Mouse (Mus musculus) stomach, postnatal 0 days (tissue): ENCODE data around the gene Plch1. TPM values are rescaled to one million over a fixed set of nuclear protein-coding genes. Genes with fewer than 3 reads are reported as not detected.

Source experiments
- ATAC-seq: fragments of 200-750 bp; cut with Nextera tagmentation; 2 replicates; pipeline ENCODE4 v1.8.0; 2017; ENCODE audit not compliant: low FRiP score, low TSS enrichment
- DNase-seq: peaks from one replicate; pipeline ENCODE4 v3.0.0-alpha.2; 2016; ENCODE audit warnings: low spot score
- H3K27ac ChIP-seq: fragments of 300-500 bp; sonication (generic); replicated peaks from 2 replicates; pipeline ENCODE4 v1.5.1; 2014; ENCODE audit warnings: mild to moderate bottlenecking, control low read depth
- H3K27me3 ChIP-seq: fragments of 300-500 bp; sonication (generic); 2 replicates; pipeline ENCODE4 v1.6.1; 2014; ENCODE audit warnings: low read length; ENCODE audit not compliant: control insufficient read depth, insufficient read depth
- H3K36me3 ChIP-seq: fragments of 300-500 bp; sonication (generic); 2 replicates; pipeline ENCODE4 v1.6.1; 2014; ENCODE audit warnings: low read length, mixed read lengths; ENCODE audit not compliant: control insufficient read depth, insufficient read depth
- H3K4me1 ChIP-seq: fragments of 300-500 bp; sonication (generic); replicated peaks from 2 replicates; pipeline ENCODE4 v1.6.1; 2014; ENCODE audit warnings: antibody characterized with exemption; ENCODE audit not compliant: control insufficient read depth, insufficient read depth
- H3K4me2 ChIP-seq: fragments of 300-500 bp; sonication (generic); replicated peaks from 2 replicates; pipeline ENCODE4 v1.6.1; 2014; ENCODE audit warnings: low read depth, mild to moderate bottlenecking, control low read depth, moderate library complexity
- H3K4me3 ChIP-seq: fragments of 300-500 bp; sonication (generic); 2 replicates; pipeline ENCODE4 v1.5.1; 2014; ENCODE audit warnings: low read depth, low read length, control low read depth
- H3K9ac ChIP-seq: fragments of 300-500 bp; sonication (generic); 2 replicates; pipeline ENCODE4 v1.6.1; 2014; ENCODE audit warnings: mild to moderate bottlenecking, low read length, control low read depth, mixed read lengths
- H3K9me3 ChIP-seq: fragments of 300-500 bp; sonication (generic); 2 replicates; pipeline ENCODE4 v1.6.1; 2016; ENCODE audit warnings: low read length; ENCODE audit not compliant: control insufficient read depth
- CTCF ChIP-seq: IDR thresholded peaks from 2 replicates; pipeline ENCODE4 v1.5.1; 2016; ENCODE audit warnings: antibody characterized with exemption, low read depth, mild to moderate bottlenecking, moderate library complexity
- EP300 ChIP-seq: optimal IDR thresholded peaks from 2 replicates; pipeline ENCODE3; 2016; ENCODE audit warnings: antibody characterized with exemption
- WGBS: fragments of 180-500 bp; shearing (Covaris S2); extraction: QIAGEN DNeasy Blood & Tissue Kit; methylation state at CpG from one replicate; pipeline ENCODE4 v1.1.7; 2014; 5-methylcytosine and 5-hydroxymethylcytosine counted together
- polyA plus RNA-seq: library from polyadenylated mRNA; unstranded; fragments of >200 nt; fragmentation: Nextera tagmentation; extraction: Ambion mirVana; gene quantifications from 2 replicates; pipeline ENCODE4 v1.2.1, GENCODE M21; 2015

Plch1 gene
- polyA plus RNA-seq, 1 experiment from 2014 or later, result 1.7 TPM

GRCm38 (mm10) chr3:63728325-63728724 lies 170.9 kb downstream of the Plch1 start:
- Histone ChIP-seq H3K27ac (no peak overlapping the region), H3K9me3 (no peaks in the 10 kb centered on the region), H3K36me3 (no peaks in the 10 kb centered on the region), H3K27me3 (no peaks in the 10 kb centered on the region), H3K4me3 (no peak overlapping the region), H3K4me2 (no peak overlapping the region), H3K4me1 (no peaks in the 10 kb centered on the region), H3K9ac (no peak overlapping the region)
- DNase-seq (no peak), ATAC-seq (no peak)
- TF ChIP-seq CTCF (no peak), EP300 (no peak)
- WGBS, result 66% methylated on average over 1 of the region's 1 CpGs

DNA sequence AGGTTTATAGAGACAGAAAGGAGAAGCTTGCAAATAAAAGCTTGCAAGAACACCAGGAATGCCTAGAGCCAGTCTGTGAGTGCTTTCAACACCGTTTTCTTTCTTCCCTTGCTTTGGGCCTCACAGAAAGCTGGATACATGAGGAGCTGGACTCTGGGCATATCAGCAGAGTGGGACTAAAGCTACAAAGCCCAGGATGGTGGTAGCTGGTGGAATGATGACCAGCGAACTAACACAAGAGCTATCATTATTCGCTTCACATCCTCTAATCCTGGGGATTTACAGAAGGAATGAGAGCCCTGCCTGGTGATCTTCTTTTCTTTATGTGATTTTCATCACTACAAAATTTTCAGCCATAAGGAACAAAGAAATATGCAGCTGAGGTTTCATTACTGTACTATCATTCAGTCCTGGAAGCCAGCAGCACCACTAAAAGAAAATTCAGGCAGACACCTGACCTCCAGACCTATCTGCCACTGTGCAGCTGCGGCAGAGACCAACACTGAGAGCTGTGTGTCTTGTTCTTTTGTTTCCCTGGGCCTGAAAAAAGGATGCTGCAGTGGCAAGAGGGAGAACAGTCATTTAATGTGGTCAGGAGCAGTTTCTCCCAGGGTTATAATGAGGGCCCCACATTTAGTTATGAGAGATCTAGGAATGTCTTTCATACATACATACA lies 172.5 kb downstream of the Plch1 start:
- no peak overlapping the region for H3K4me2 ChIP-seq
- no peaks in the 10 kb centered on the region for H3K36me3 ChIP-seq
- TF ChIP-seq CTCF (no peak), EP300 (no peak)
- WGBS, result 60% methylated on average over 4 of the region's 4 CpGs
- no peaks in the 10 kb centered on the region for H3K9me3 ChIP-seq
- DNase-seq (no peak), ATAC-seq (no peak)
- no peak overlapping the region for H3K4me3 ChIP-seq
- no peaks in the 10 kb centered on the region for H3K27me3 ChIP-seq
- no peak overlapping the region for H3K27ac ChIP-seq
- no peak overlapping the region for H3K9ac ChIP-seq
- no peaks in the 10 kb centered on the region for H3K4me1 ChIP-seq

DNA sequence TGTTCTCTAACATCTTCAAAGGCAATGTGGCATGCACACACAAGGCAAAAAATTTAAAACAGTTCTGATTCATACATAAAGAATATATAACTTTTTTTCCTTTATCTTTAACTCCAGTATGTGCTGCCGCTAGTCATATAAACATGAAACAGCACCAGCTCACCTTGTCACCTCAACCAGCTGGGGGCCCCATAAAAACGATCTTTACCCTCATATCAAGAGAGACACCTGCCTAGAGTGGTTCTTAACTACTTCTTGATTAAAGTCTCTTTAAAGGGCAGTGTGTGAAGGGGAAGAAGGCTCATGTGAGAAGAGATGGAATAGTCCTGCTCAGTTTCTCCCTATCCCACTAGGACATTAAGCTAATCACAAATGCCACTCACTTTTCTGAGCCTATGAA lies 205.6 kb downstream of the Plch1 start:
- Histone ChIP-seq H3K9me3 (no peaks in the 10 kb centered on the region), H3K4me3 (no peak overlapping the region), H3K4me2 (no peak overlapping the region), H3K36me3 (no peaks in the 10 kb centered on the region), H3K27me3 (no peaks in the 10 kb centered on the region), H3K9ac (no peak overlapping the region), H3K4me1 (no peaks in the 10 kb centered on the region), H3K27ac (no peak overlapping the region)
- WGBS, result 62% methylated on average over 2 of the region's 2 CpGs
- TF ChIP-seq EP300 (no peak), CTCF (no peak)
- ATAC-seq (no peak), DNase-seq (no peak)

DNA sequence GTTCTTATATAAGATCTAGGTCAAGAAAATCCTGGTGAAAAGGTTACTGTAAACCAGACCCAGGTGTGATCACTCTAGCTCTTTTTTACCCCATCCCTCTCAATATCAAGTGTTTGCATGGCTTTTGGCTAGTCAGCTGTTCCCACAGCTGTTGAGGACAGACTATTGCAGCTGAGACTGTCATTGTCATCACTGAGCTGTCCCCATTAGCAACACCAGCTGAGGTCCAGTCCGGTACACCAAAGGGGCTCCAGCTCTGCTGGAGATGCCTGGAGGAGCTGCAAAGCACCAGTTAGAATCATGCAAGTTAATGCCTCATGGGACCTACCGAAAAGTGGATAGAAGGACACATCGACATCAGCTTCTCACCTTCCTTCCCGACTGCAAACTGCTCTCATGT lies 206.5 kb downstream of the Plch1 start:
- TF ChIP-seq EP300 (no peak), CTCF (no peak)
- ATAC-seq, result no peak

GRCm38 (mm10) chr3:63668779-63669178 lies 230.5 kb downstream of the Plch1 start:
- DNase-seq (no peak), ATAC-seq (no peak)
- no peak overlapping the region for H3K4me3 ChIP-seq
- whole genome bisulfite sequencing, result 55% methylated on average over 4 of the region's 4 CpGs
- no peaks in the 10 kb centered on the region for H3K36me3 ChIP-seq
- H3K27ac ChIP-seq, result no peak overlapping the region
- no peak overlapping the region for H3K4me2 ChIP-seq
- TF ChIP-seq EP300 (no peak), CTCF (no peak)
- H3K4me1 ChIP-seq, result no peaks in the 10 kb centered on the region
- no peak overlapping the region for H3K9ac ChIP-seq
- H3K9me3 ChIP-seq, result no peaks in the 10 kb centered on the region
- no peaks in the 10 kb centered on the region for H3K27me3 ChIP-seq

More for the DNA sequence above, 206.5 kb downstream of the Plch1 start:
- Histone ChIP-seq H3K9ac (no peak overlapping the region), H3K4me1 (no peaks in the 10 kb centered on the region), H3K4me2 (no peak overlapping the region), H3K36me3 (no peaks in the 10 kb centered on the region), H3K27ac (no peak overlapping the region), H3K9me3 (no peaks in the 10 kb centered on the region), H3K4me3 (no peak overlapping the region), H3K27me3 (no peaks in the 10 kb centered on the region)
- WGBS, result 82% methylated on average over 4 of the region's 4 CpGs
- no peak for DNase-seq

DNA sequence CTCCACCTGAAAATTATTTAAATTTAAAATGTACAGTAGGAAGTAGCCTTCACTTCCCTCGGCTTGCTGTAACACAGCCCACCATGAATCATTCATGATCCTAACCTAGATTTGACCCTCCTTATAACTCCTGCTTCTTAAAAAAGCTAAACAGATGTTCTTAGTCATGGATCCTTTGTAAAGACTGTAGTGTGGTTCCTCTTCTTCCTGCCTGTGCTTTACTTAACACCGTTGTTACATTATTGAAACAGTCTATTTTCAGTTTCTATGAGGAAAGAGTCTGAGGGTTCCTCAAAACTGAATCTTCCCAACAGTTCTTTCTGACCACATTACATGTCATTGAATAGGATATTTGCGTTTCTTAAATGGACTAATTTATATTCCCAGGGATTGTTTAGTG lies 234.0 kb downstream of the Plch1 start:
- ATAC-seq, result no peak
- H3K36me3 ChIP-seq, result no peaks in the 10 kb centered on the region
- DNase-seq, result no peak
- no peak overlapping the region for H3K4me3 ChIP-seq
- H3K27ac ChIP-seq, result no peak overlapping the region
- H3K4me2 ChIP-seq, result no peak overlapping the region
- no peaks in the 10 kb centered on the region for H3K9me3 ChIP-seq
- 43% methylated on average over 3 of the region's 3 CpGs for WGBS
- no peak for TF ChIP-seq EP300
- no peak for TF ChIP-seq CTCF
- no peaks in the 10 kb centered on the region for H3K4me1 ChIP-seq
- H3K27me3 ChIP-seq, result no peaks in the 10 kb centered on the region
- H3K9ac ChIP-seq, result no peak overlapping the region
